Mouse (Mus musculus) heart, embryonic 16.5 days (tissue): Measurements from ENCODE around the gene Nrg3. TPM values are rescaled to one million over a fixed set of nuclear protein-coding genes. Genes with fewer than 3 reads are reported as not detected.

Experiments used
- ATAC-seq: fragments of 200-750 bp; cut with Nextera tagmentation; replicated peaks from 2 replicates; pipeline ENCODE4 v1.8.0; 2017; ENCODE audit warnings: moderate number of reproducible peaks; ENCODE audit not compliant: insufficient read depth, low FRiP score; ENCODE audit errors: extremely low read depth
- H3K27ac ChIP-seq: fragments of 300-500 bp; sonication (generic); 2 replicates; pipeline ENCODE4 v1.5.1; 2014; ENCODE audit warnings: mild to moderate bottlenecking, low read length, control low read depth, moderate library complexity
- H3K27me3 ChIP-seq: fragments of 300-500 bp; sonication (generic); 2 replicates; pipeline ENCODE4 v1.6.1; 2014; ENCODE audit warnings: low read length, mixed read lengths; ENCODE audit not compliant: control insufficient read depth, insufficient read depth
- H3K36me3 ChIP-seq: fragments of 300-500 bp; sonication (generic); 2 replicates; pipeline ENCODE4 v1.6.1; 2014; ENCODE audit not compliant: control insufficient read depth, insufficient read depth
- H3K4me1 ChIP-seq: fragments of 300-500 bp; sonication (generic); 2 replicates; pipeline ENCODE4 v1.6.1; 2014; ENCODE audit warnings: low read length, mixed read lengths; ENCODE audit not compliant: control insufficient read depth, insufficient read depth
- H3K4me2 ChIP-seq: fragments of 300-500 bp; sonication (generic); 2 replicates; pipeline ENCODE4 v1.6.1; 2014; ENCODE audit warnings: low read depth, mild to moderate bottlenecking, control low read depth, low read length
- H3K4me3 ChIP-seq: fragments of 300-500 bp; sonication (generic); 2 replicates; pipeline ENCODE4 v1.5.1; 2014; ENCODE audit warnings: mild to moderate bottlenecking, control low read depth, low read length
- H3K9ac ChIP-seq: fragments of 300-500 bp; sonication (generic); 2 replicates; pipeline ENCODE4 v1.6.1; 2014; ENCODE audit warnings: low read length, control low read depth
- H3K9me3 ChIP-seq: fragments of 300-500 bp; sonication (generic); replicated peaks from 2 replicates; pipeline ENCODE4 v1.6.1; 2016; ENCODE audit warnings: low read length; ENCODE audit not compliant: control insufficient read depth
- WGBS: fragments of 180-500 bp; shearing (Covaris S2); extraction: QIAGEN DNeasy Blood & Tissue Kit; methylation state at CpG from one replicate; pipeline ENCODE4 v1.1.7; 2014; 5-methylcytosine and 5-hydroxymethylcytosine counted together
- polyA plus RNA-seq: library from polyadenylated mRNA; unstranded; fragments of >200 nt; fragmentation: Nextera tagmentation; extraction: Ambion mirVana; gene quantifications from 2 replicates; pipeline ENCODE4 v1.2.1, GENCODE M21; 2015

The Nrg3 gene
- polyA plus RNA-seq, 1 experiment from 2014 or later: not detected

DNA sequence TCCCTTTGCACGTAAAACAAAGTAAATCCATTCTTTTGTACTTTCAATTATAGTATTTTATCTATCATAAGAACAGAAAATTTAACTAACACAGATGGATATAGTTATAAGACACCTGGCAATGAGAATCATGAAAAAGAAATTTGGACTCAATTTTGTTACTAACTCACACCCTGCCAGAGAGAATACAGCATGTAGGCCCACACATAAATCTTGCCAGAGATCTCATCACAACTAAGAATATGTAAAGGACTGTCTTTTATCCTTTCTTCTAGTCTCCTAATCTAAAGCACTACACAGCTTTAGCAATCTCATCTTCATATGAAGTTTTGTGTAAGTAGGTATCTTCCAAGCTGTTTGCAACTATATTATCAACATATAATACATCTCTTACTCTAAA lies 904.7 kb downstream of the Nrg3 start:
- no peak overlapping the region for H3K4me2 ChIP-seq
- no peak overlapping the region for H3K4me3 ChIP-seq
- no peaks in the 10 kb centered on the region for H3K36me3 ChIP-seq
- no peaks in the 10 kb centered on the region for H3K4me1 ChIP-seq
- H3K9ac ChIP-seq: no peak overlapping the region
- no peak overlapping the region for H3K27ac ChIP-seq
- 58% methylated on average over 1 of the region's 1 CpGs for WGBS
- no peaks in the 10 kb centered on the region for H3K9me3 ChIP-seq
- ATAC-seq: no peak
- no peaks in the 10 kb centered on the region for H3K27me3 ChIP-seq

GRCm38 (mm10) chr14:38566182-38566581 lies 906.7 kb downstream of the Nrg3 start:
- Histone ChIP-seq H3K9me3 (no peaks in the 10 kb centered on the region), H3K27me3 (no peaks in the 10 kb centered on the region), H3K4me3 (no peak overlapping the region), H3K4me1 (no peaks in the 10 kb centered on the region), H3K27ac (no peak overlapping the region), H3K4me2 (no peak overlapping the region), H3K9ac (no peak overlapping the region), H3K36me3 (no peaks in the 10 kb centered on the region)
- 76% methylated on average over 3 of the region's 3 CpGs for WGBS
- ATAC-seq: no peak

DNA sequence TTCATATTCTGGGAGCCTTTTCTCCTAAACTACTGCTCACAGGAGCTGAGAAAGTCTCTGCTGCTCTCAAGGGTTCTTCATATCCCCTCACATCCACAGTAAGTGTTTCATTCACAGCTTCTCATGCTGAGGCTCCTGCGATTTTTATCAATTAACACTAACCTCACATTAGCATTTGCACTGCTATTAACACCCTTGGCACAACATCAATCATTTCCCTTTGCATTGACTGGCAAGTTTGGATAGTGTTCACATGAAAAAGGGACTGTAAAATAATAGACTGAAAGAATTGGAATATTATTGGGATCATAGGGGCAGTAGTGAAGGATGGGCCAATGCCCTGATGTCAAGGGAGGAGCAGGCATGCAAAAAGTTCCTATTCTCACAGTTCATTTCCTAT lies 918.3 kb downstream of the Nrg3 start:
- H3K9ac ChIP-seq: no peak overlapping the region
- H3K27ac ChIP-seq: no peak overlapping the region
- 63% methylated on average over 1 of the region's 1 CpGs for WGBS
- no peaks in the 10 kb centered on the region for H3K9me3 ChIP-seq
- H3K36me3 ChIP-seq: no peaks in the 10 kb centered on the region
- H3K27me3 ChIP-seq: no peaks in the 10 kb centered on the region
- H3K4me1 ChIP-seq: no peaks in the 10 kb centered on the region
- H3K4me3 ChIP-seq: no peak overlapping the region
- H3K4me2 ChIP-seq: no peak overlapping the region
- ATAC-seq: no peak

DNA sequence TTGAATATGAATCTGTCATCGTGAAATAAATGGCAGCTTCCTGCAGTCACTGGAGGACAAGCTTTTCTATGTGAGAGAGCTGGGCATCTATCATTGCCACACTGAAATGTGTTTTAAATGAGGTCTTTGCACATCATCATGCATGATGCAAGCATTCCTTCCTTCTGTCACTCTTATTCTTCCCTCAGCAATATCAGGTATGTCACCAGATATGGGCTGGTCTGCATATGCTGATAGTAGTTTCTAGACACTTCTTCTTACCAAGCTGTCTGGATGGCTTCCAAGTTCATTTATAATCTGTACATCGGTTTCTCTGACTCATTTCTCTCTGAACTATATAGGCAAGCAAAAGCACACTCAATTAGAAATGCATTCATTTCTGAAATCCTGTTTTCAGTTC lies 925.6 kb downstream of the Nrg3 start:
- Histone ChIP-seq H3K4me2 (no peak overlapping the region), H3K27ac (no peak overlapping the region), H3K4me3 (no peak overlapping the region), H3K9ac (no peak overlapping the region), H3K27me3 (no peaks in the 10 kb centered on the region), H3K36me3 (no peaks in the 10 kb centered on the region), H3K4me1 (no peaks in the 10 kb centered on the region), H3K9me3 (no peaks in the 10 kb centered on the region)
- ATAC-seq: no peak
- 68% methylated on average over 2 of the region's 2 CpGs for WGBS

DNA sequence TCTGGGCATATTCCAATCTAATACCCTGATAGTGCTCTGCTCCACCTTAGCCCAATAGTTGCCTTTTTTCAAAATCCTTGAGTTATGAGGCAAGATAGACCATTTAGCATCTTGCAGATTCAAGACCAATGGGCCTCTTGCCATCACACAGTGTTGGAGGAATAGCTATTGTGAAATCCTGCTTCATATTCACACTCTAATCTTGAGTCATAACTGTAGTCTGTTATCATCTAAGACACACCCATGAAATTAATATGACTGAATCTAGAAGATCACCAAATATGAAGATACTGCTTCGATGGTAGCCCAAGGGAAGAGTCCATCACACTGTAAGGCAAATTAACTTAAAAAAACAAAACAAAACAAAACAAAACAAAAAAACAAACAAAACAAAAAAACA lies 937.7 kb downstream of the Nrg3 start:
- Histone ChIP-seq H3K27ac (no peak overlapping the region), H3K27me3 (no peaks in the 10 kb centered on the region), H3K9me3 (no peaks in the 10 kb centered on the region), H3K36me3 (no peaks in the 10 kb centered on the region), H3K9ac (no peak overlapping the region), H3K4me2 (no peak overlapping the region), H3K4me3 (no peak overlapping the region), H3K4me1 (no peaks in the 10 kb centered on the region)
- no peak for ATAC-seq
- 73% methylated on average over 1 of the region's 1 CpGs for WGBS

- Histone ChIP-seq H3K36me3 (no peaks in the 10 kb centered on the region), H3K4me1 (no peaks in the 10 kb centered on the region), H3K27ac (no peak overlapping the region), H3K9me3 (no peaks in the 10 kb centered on the region), H3K9ac (no peak overlapping the region), H3K4me3 (no peak overlapping the region), H3K4me2 (no peak overlapping the region), H3K27me3 (no peaks in the 10 kb centered on the region)
- ATAC-seq: no peak
Observed at GRCm38 (mm10) chr14:38533495-38533894, 939.4 kb downstream of the Nrg3 start.

- Histone ChIP-seq H3K4me2 (no peak overlapping the region), H3K36me3 (no peaks in the 10 kb centered on the region), H3K9me3 (no peaks in the 10 kb centered on the region), H3K4me1 (no peaks in the 10 kb centered on the region), H3K4me3 (no peak overlapping the region), H3K27me3 (no peaks in the 10 kb centered on the region), H3K27ac (no peak overlapping the region), H3K9ac (no peak overlapping the region)
- WGBS: 68% methylated on average over 5 of the region's 5 CpGs
- no peak for ATAC-seq
Observed at GRCm38 (mm10) chr14:38516232-38516631, 956.7 kb downstream of the Nrg3 start.

- WGBS: 76% methylated on average over 2 of the region's 2 CpGs
- no peaks in the 10 kb centered on the region for H3K27me3 ChIP-seq
- no peak overlapping the region for H3K4me2 ChIP-seq
- H3K9me3 ChIP-seq: no peaks in the 10 kb centered on the region
- no peaks in the 10 kb centered on the region for H3K4me1 ChIP-seq
- no peak for ATAC-seq
- H3K27ac ChIP-seq: no peak overlapping the region
- H3K36me3 ChIP-seq: no peaks in the 10 kb centered on the region
- H3K4me3 ChIP-seq: no peak overlapping the region
- no peak overlapping the region for H3K9ac ChIP-seq
Observed at GRCm38 (mm10) chr14:38509016-38509415, 963.9 kb downstream of the Nrg3 start.

GRCm38 (mm10) chr14:38494970-38495369 lies 977.9 kb downstream of the Nrg3 start:
- no peak overlapping the region for H3K4me3 ChIP-seq
- H3K27me3 ChIP-seq: no peaks in the 10 kb centered on the region
- no peak overlapping the region for H3K9ac ChIP-seq
- H3K27ac ChIP-seq: no peak overlapping the region
- H3K36me3 ChIP-seq: no peaks in the 10 kb centered on the region
- no peaks in the 10 kb centered on the region for H3K9me3 ChIP-seq
- WGBS: 49% methylated on average over 1 of the region's 1 CpGs
- H3K4me1 ChIP-seq: no peaks in the 10 kb centered on the region
- ATAC-seq: no peak
- H3K4me2 ChIP-seq: no peak overlapping the region

GRCm38 (mm10) chr14:38447086-38447485 lies 1025.8 kb downstream of the Nrg3 start:
- WGBS: 75% methylated on average over 2 of the region's 2 CpGs

More at GRCm38 (mm10) chr14:38447086-38447485, 1025.8 kb downstream of the Nrg3 start:
- Histone ChIP-seq H3K36me3 (no peaks in the 10 kb centered on the region), H3K9ac (no peak overlapping the region), H3K27me3 (no peaks in the 10 kb centered on the region), H3K9me3 (no peaks in the 10 kb centered on the region), H3K4me3 (no peak overlapping the region), H3K4me1 (no peaks in the 10 kb centered on the region), H3K4me2 (no peak overlapping the region), H3K27ac (no peak overlapping the region)
- ATAC-seq: no peak
